Mouse (Mus musculus) ES-Bruce4 (cell line): ENCODE data around the gene Szt2. TPM values are rescaled to one million over a fixed set of nuclear protein-coding genes. Genes with fewer than 3 reads are reported as not detected.

Source experiments
- H3K27ac ChIP-seq: 2 replicates; pipeline ENCODE4 v1.5.1; 2012; ENCODE audit warnings: low read length, inconsistent platforms; ENCODE audit not compliant: insufficient read depth
- H3K27me3 ChIP-seq: 2 replicates; pipeline ENCODE4 v1.6.1; 2012; ENCODE audit warnings: mild to moderate bottlenecking, low read length, inconsistent platforms; ENCODE audit not compliant: control insufficient read depth, poor library complexity, insufficient read depth, severe bottlenecking
- H3K36me3 ChIP-seq: 2 replicates; pipeline ENCODE4 v1.6.1; 2012; ENCODE audit warnings: inconsistent platforms, mild to moderate bottlenecking, low read length, moderate library complexity; ENCODE audit not compliant: control insufficient read depth, poor library complexity, insufficient read depth, severe bottlenecking
- H3K4me1 ChIP-seq: one replicate; pipeline ENCODE4 v1.8.1; 2011; ENCODE audit warnings: low read length; ENCODE audit not compliant: control insufficient read depth, insufficient read depth
- H3K4me3 ChIP-seq: 2 replicates; pipeline ENCODE4 v1.5.1; 2011; ENCODE audit warnings: low read depth, mild to moderate bottlenecking, low read length
- H3K9ac ChIP-seq: 2 replicates; pipeline ENCODE4 v1.6.1; 2012; ENCODE audit warnings: low read depth, mild to moderate bottlenecking, inconsistent platforms; ENCODE audit not compliant: poor library complexity, severe bottlenecking
- H3K9me3 ChIP-seq: replicated peaks from 2 replicates; pipeline ENCODE4 v1.6.1; 2012; ENCODE audit warnings: mild to moderate bottlenecking, low read length, inconsistent platforms; ENCODE audit not compliant: control insufficient read depth, poor library complexity, insufficient read depth, severe bottlenecking
- CTCF ChIP-seq: IDR thresholded peaks from one replicate; pipeline ENCODE4 v1.8.1; 2011; ENCODE audit warnings: low read depth, low read length
- EP300 ChIP-seq: IDR thresholded peaks from 2 replicates; pipeline ENCODE4 v1.6.1; 2011; ENCODE audit warnings: low read depth, low read length; ENCODE audit not compliant: insufficient read depth
- POLR2A ChIP-seq: IDR thresholded peaks from one replicate; pipeline ENCODE4 v1.8.1; 2011; ENCODE audit warnings: low read length; ENCODE audit not compliant: insufficient read depth
- polyA plus RNA-seq: library from polyadenylated mRNA; stranded (reverse); fragments of >200 nt; gene quantifications from 2 replicates; pipeline ENCODE4 v1.2.4, GENCODE M21; 2011; ENCODE audit warnings: low read depth; ENCODE audit not compliant: missing spikeins, insufficient read depth, insufficient read length

Szt2 gene
- polyA plus RNA-seq, 1 experiment: 17.2 TPM

DNA sequence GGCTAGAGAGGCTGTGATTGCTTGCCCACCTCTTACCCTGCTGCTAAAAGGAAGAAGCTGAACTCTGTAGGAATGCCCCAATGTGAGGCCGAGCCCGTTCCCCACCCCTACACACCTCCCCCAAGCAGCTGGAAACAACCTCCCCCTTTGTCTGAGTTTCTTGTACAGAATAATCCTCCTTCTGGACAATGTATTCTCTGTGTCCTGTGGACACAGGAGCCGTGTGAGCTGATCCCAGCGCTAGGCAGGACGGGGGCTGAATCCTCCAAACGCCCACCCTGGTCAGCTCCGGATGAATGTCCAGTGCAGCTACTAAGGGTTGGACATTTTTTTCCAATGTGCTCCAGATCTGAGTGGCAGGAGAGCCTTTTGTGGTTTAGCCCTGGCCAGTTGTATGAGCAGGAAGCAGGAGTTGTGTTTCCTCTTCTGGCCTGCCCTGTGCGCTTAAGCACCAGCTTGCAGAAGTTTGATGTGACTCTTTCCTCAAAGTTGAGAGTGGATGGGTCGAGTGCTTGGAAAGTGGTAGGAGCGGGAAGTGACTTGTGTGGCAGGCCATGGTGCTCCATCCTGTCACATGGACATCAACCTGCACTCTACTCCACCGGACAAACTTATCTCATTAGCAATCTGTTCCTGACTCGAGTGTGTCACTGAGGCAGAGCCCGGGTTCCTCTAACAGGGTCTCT, 8.2 kb upstream of the Szt2 start:
- Histone ChIP-seq H3K9ac (no peak overlapping the region), H3K36me3 (peaks cover 25% of the 10 kb centered on the region), H3K27ac (no peak overlapping the region), H3K27me3 (no peaks in the 10 kb centered on the region), H3K9me3 (no peaks in the 10 kb centered on the region), H3K4me3 (no peak overlapping the region), H3K4me1 (no peaks in the 10 kb centered on the region)
- TF ChIP-seq CTCF (no peak), POLR2A (no peak), EP300 (no peak)

DNA sequence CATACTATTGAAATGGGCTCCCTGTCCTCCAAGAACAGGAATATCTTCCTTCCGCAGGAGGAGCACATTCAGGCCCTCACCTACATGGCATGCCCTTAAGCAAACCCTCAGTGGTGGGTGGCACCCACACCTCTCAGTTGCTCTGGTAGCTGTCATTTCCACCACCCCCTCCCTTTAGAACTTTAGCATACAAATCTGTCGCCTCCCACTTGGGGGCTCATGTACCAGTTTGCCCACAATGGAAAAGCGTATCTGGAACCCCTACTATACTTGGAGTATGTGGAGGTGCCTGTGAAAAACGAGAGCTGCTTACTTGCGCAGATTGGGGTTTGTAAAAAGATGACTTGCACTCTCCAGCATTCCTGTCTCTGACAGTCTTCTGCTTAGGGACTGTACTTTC, 7.3 kb upstream of the Szt2 start:
- Histone ChIP-seq H3K4me3 (no peak overlapping the region), H3K4me1 (no peaks in the 10 kb centered on the region), H3K9ac (no peak overlapping the region), H3K27ac (no peak overlapping the region), H3K27me3 (no peaks in the 10 kb centered on the region), H3K36me3 (peaks cover 29% of the 10 kb centered on the region), H3K9me3 (no peaks in the 10 kb centered on the region)
- TF ChIP-seq EP300 (no peak), POLR2A (no peak), CTCF (no peak)

DNA sequence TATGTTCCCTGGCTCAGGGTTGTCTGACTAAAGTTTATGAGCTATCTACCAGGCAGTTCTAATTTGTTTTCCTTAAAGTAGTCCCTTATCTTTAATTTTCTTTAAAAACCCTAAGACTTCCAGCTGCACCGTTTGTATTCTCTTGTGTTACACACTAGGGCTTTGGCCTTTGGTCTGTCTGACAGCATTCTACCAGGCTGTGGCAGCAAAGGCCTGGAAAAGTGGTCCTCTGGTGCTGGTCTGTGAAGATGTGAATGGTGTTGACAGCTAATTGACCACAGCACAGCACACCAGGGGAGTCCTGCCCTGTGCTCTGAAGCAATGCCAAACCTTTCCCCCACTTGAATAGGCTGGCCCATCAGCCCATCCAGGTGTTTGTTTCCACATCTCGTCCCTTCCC, 6.7 kb upstream of the Szt2 start:
- H3K27me3 ChIP-seq: no peaks in the 10 kb centered on the region
- peaks cover 29% of the 10 kb centered on the region for H3K36me3 ChIP-seq
- H3K4me3 ChIP-seq: no peak overlapping the region
- TF ChIP-seq CTCF (no peak), EP300 (no peak), POLR2A (no peak)
- H3K4me1 ChIP-seq: no peaks in the 10 kb centered on the region
- H3K27ac ChIP-seq: no peak overlapping the region
- H3K9me3 ChIP-seq: no peaks in the 10 kb centered on the region
- no peak overlapping the region for H3K9ac ChIP-seq

DNA sequence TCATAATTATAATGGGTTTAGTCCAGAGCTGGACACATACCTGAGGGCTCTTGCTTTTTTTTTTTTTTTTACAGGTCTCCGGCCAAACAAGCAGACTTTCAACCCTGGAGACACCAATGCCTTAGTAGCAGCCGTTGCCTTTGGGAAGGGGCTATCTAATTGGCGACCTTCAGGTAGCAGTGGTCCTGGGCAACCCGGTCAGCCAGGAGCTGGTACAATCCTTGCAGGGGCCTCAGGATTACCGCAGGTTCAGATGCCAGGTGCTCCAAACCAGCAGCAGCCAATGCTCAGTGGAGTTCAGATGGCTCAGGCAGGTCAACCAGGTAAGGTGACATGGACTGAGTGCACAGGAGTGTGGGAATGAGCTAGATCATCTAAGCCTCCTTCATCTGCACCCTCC, 4.5 kb upstream of the Szt2 start:
- Histone ChIP-seq H3K9ac (no peak overlapping the region), H3K4me1 (no peaks in the 10 kb centered on the region), H3K27ac (no peak overlapping the region), H3K36me3 (peaks cover 27% of the 10 kb centered on the region), H3K4me3 (no peak overlapping the region), H3K9me3 (no peaks in the 10 kb centered on the region), H3K27me3 (no peaks in the 10 kb centered on the region)
- no peak for TF ChIP-seq POLR2A
- no peak for TF ChIP-seq EP300
- no peak for TF ChIP-seq CTCF

DNA sequence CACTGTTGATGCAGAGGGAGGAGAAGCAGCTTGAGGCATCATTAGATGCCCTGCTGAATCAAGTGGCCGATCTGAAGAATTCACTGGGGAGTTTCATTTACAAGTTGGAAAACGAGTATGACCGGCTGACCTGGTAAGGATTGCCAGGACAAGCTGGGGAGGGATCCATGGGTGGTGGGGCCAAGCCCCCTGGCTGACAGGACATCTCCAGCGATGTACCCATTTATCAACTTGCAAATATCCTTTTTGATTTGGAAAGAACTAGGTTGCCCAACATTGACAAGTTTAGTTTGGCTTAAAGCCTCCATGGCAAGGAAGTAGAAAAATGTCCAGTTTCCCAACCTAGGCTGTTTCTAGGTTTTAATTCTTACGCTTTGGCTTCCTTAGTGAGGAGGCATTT, 1.8 kb upstream of the Szt2 start:
- no peak overlapping the region for H3K27ac ChIP-seq
- no peak overlapping the region for H3K9ac ChIP-seq
- peaks cover 24% of the 10 kb centered on the region for H3K36me3 ChIP-seq
- no peak for TF ChIP-seq CTCF
- no peak for TF ChIP-seq POLR2A
- TF ChIP-seq EP300: no peak
- H3K4me3 ChIP-seq: no peak overlapping the region
- no peaks in the 10 kb centered on the region for H3K4me1 ChIP-seq
- no peaks in the 10 kb centered on the region for H3K9me3 ChIP-seq
- H3K27me3 ChIP-seq: no peaks in the 10 kb centered on the region

DNA sequence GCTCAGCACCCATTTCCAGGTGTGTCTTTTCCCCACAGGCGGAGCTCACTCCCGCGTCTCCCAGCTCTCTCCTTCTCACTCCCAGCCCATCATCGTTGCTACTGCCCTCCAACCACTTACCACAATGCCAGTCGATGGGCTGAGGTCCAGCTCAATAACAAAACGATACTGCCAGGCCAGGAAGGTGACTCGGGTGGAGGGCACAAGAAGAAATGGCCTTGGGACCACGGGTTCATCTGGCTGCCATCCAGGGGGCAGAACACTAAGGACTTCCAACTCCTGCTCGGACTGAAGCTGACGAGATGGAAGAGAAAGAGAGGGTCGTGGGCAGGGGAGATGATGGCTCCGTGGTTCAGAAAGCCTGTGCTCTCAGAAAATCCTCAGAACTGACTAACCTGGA, 6.4 kb downstream of the Szt2 start:
- Histone ChIP-seq H3K36me3 (peaks cover 13% of the 10 kb centered on the region), H3K27me3 (no peaks in the 10 kb centered on the region), H3K9me3 (no peaks in the 10 kb centered on the region), H3K9ac (no peak overlapping the region), H3K4me1 (no peaks in the 10 kb centered on the region), H3K4me3 (no peak overlapping the region), H3K27ac (no peak overlapping the region)
- TF ChIP-seq EP300: no peak
- no peak for TF ChIP-seq CTCF
- no peak for TF ChIP-seq POLR2A
